Mouse (Mus musculus) E14TG2a.4 (cell line): ENCODE data around the gene Fam43a.

ENCODE experiments used
- CTCF ChIP-seq: conservative IDR thresholded peaks from 2 replicates; pipeline ENCODE4 v1.5.1; 2014; ENCODE audit warnings: low read length
- NANOG ChIP-seq: IDR thresholded peaks from 2 replicates; pipeline ENCODE4 v1.6.1; 2014; ENCODE audit warnings: borderline replicate concordance, low read length, mixed read lengths

GRCm38 (mm10) chr16:30575815-30576214, 23.7 kb upstream of the Fam43a start:
- TF ChIP-seq CTCF: no peak
- TF ChIP-seq NANOG: no peak
